Mouse (Mus musculus) left cerebral cortex, adult 8-10 months (tissue): ENCODE data around the gene Bloc1s5. TPM values are rescaled to one million over a fixed set of nuclear protein-coding genes. Genes with fewer than 3 reads are reported as not detected.
"Not testable (repeated sequence)": the region's sequence is repeated elsewhere in the genome, so short reads cannot be mapped to it uniquely, and the experiment has no call there.

Experiments used
- DNase-seq, 2 experiments: peaks; one replicate each; pipeline ENCODE4 v3.0.0; 2022; ENCODE audit warnings: low spot score in 2 of 2
- total RNA-seq, 4 experiments: library from RNA; stranded (reverse); gene quantifications; 2 replicates each; pipeline ENCODE4 v1.2.4; 2022

The Bloc1s5 gene
- total RNA-seq, 4 experiments from 2014 or later = 10.4 to 13.1 (median 11.9) TPM

- not testable (repeated sequence) for DNase-seq
Observed at GRCm38 (mm10) chr13:38618001-38618630, 16.8 kb downstream of the Bloc1s5 start.

GRCm38 (mm10) chr13:38616887-38617286, 18.0 kb downstream of the Bloc1s5 start:
- DNase-seq = no peak

- no peak for DNase-seq
Observed at GRCm38 (mm10) chr13:38615656-38616055, 19.3 kb downstream of the Bloc1s5 start.

- DNase-seq = no peak
Observed at GRCm38 (mm10) chr13:38614298-38614697, 20.6 kb downstream of the Bloc1s5 start.

GRCm38 (mm10) chr13:38613583-38613982, 21.3 kb downstream of the Bloc1s5 start:
- no peak for DNase-seq

- DNase-seq = no peak
Observed at GRCm38 (mm10) chr13:38612608-38613007, 22.3 kb downstream of the Bloc1s5 start.

GRCm38 (mm10) chr13:38612179-38612578, 22.7 kb downstream of the Bloc1s5 start:
- DNase-seq = no peak

GRCm38 (mm10) chr13:38610336-38610735, 24.6 kb downstream of the Bloc1s5 start:
- DNase-seq = no peak

- no peak for DNase-seq
Observed at GRCm38 (mm10) chr13:38607130-38607529, 27.8 kb downstream of the Bloc1s5 start.

GRCm38 (mm10) chr13:38605353-38605752, 29.6 kb downstream of the Bloc1s5 start:
- no peak for DNase-seq

GRCm38 (mm10) chr13:38602966-38603365, 31.9 kb downstream of the Bloc1s5 start:
- DNase-seq = peak in 1 of 2 experiments; percentile 63

- no peak for DNase-seq
Observed at GRCm38 (mm10) chr13:38602243-38602832, 32.6 kb downstream of the Bloc1s5 start.

- DNase-seq = no peak
Observed at GRCm38 (mm10) chr13:38600811-38601210, 34.1 kb downstream of the Bloc1s5 start.

GRCm38 (mm10) chr13:38597076-38597475, 37.8 kb downstream of the Bloc1s5 start:
- DNase-seq = no peak

GRCm38 (mm10) chr13:38596461-38596860, 38.4 kb downstream of the Bloc1s5 start:
- no peak for DNase-seq

GRCm38 (mm10) chr13:38593114-38593513, 41.8 kb downstream of the Bloc1s5 start:
- no peak for DNase-seq

- DNase-seq = no peak
Observed at GRCm38 (mm10) chr13:38587350-38587749, 47.6 kb downstream of the Bloc1s5 start.

GRCm38 (mm10) chr13:38586451-38586850, 48.5 kb downstream of the Bloc1s5 start:
- no peak for DNase-seq

GRCm38 (mm10) chr13:38582768-38583167, 52.1 kb downstream of the Bloc1s5 start:
- no peak for DNase-seq

GRCm38 (mm10) chr13:38580601-38581457, 54.1 kb downstream of the Bloc1s5 start:
- DNase-seq = peak in 1 of 2 experiments; percentile 21

- DNase-seq = no peak
Observed at GRCm38 (mm10) chr13:38579971-38580600, 54.8 kb downstream of the Bloc1s5 start.

GRCm38 (mm10) chr13:38574668-38575067, 60.2 kb downstream of the Bloc1s5 start:
- DNase-seq = no peak
